Mouse (Mus musculus) ES-Bruce4 (cell line): ENCODE results near the gene Lrmda.

Source experiments
- CTCF ChIP-seq: IDR thresholded peaks from one replicate; pipeline ENCODE4 v1.8.1; 2011; ENCODE audit warnings: low read depth, low read length
- EP300 ChIP-seq: IDR thresholded peaks from 2 replicates; pipeline ENCODE4 v1.6.1; 2011; ENCODE audit warnings: low read depth, low read length; ENCODE audit not compliant: insufficient read depth
- POLR2A ChIP-seq: IDR thresholded peaks from one replicate; pipeline ENCODE4 v1.8.1; 2011; ENCODE audit warnings: low read length; ENCODE audit not compliant: insufficient read depth

DNA sequence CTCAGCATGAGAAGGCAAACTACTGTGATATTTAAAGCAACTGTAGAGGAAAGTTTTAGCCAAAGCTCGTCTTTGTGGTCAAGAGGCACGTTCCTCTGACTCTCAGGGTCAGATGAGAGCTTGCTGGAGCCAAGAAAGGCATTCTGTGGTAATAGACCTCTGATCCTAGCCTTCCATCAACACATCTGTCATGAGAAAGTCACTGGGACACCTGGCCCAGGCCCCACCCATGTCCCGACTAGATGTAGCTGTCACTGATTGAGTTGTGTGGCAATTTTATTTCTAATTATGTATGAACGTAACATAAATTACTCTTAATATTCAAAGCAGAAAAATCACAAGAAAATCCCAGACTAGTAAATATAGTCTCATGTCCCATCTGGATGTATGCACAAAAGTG lies 624.0 kb downstream of the Lrmda start:
- TF ChIP-seq CTCF (no peak), EP300 (no peak), POLR2A (no peak)
